Mouse (Mus musculus): Measurements from ENCODE around the gene 1600002K03Rik. TPM values are rescaled to one million over a fixed set of nuclear protein-coding genes. Genes with fewer than 3 reads are reported as not detected.

Gene 1600002K03Rik
- polyA plus RNA-seq, 1 experiment from 2014 or later, result 10.1 TPM

DNA sequence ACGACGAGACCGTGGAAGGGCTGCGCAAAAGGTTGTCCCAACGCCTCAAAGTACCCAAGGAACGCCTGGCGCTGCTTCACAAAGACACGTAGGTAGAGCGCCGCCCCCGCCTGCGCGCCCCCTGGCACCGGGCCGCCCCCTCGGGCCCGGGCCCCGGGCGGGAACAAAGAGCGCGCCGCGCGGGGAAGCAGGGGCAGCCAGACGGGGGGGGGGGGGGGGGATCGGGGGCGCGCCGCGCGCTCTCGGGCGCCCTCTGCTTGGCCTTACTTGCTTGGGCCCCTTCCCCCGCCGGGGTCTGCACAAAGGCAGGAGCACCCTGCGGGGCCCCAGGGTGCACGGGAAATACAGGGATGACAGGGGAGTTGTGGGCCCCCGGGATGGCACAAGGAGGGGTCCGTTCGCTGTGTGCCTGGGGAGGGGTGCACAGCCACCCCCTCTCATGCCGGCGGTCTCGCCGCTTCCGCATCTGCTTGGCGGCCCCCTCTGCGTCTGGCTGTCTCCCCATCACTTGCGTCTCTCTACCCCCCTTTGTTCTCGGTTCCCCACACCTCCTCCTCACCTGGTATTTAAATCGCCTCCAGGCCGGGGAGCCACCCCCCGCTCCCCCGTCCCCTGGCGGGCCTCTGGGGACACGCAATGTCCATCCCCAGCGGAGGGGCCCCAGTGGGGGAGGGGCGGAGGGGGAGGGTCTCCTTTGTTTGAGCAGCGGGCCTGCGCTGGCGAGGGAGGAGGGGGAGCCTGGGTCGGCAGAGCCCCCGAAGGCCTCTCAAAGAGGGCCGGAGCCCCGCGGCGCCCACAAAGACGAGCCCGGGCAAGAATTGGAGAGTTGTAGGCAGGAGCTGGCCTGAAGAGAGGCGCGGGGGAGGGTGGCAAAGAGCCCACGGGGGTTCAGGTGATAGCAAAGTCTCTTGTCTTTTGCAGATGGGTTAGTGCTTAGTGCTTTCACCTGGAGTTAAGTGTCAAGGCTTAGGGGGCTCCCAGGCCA is 22.2 kb upstream of the 1600002K03Rik start:
- peak overlapping the region; percentile 99 for H3K9ac ChIP-seq
- no peaks in the 10 kb centered on the region for H3K27me3 ChIP-seq
- peak overlapping the region; percentile 87 for H3K4me3 ChIP-seq
- H3K27ac ChIP-seq (replicated peaks), result peak overlapping the region; percentile 100
- no peaks in the 10 kb centered on the region for H3K9me3 ChIP-seq
- under 1% methylated on average over 49 of the region's 71 CpGs for WGBS
- peaks cover 57% of the 10 kb centered on the region for H3K4me1 ChIP-seq (replicated peaks)
- ATAC-seq (ENCODE audit: low FRiP score, low read depth), result no peak
- peaks cover 25% of the 10 kb centered on the region for H3K36me3 ChIP-seq
- peak overlapping the region; percentile 96 for H3K4me2 ChIP-seq

DNA sequence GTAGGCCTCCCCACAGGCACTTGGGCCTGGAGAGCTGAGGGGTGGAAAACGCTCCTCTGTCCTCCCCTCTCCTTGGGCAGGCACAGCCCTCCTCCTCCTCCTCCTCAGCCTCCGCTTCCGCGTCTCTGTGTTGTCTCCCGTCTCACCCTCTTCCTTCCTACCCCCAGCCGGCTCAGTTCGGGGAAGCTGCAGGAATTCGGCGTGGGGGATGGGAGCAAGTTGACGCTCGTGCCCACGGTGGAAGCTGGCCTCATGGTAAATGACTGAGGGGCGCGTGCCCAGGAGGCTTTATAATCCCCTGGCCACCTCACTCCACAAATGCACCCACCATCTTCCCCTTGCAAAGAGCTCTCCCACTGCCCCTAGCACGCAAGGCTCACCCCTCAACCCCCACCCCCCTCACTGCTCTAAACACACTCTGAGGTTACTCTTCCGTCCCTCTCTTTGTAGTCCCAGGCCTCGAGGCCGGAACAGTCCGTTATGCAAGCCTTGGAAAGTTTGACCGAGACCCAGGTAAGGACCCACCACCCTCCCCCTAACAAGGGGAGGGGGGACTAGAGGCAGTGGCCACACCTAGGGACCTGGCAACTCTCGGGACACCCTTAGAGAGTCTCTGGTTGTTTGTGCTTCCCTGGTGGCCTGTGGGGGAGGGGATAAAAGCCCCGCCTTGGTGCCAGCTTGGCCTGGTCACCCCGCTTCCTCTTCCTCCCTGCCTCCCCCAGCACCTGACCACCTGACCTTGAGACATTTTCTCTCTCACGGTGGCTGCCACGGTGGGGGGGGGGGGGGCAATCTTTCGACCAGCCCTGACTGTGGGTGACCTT is 21.3 kb upstream of the 1600002K03Rik start:
- Histone ChIP-seq H3K27me3 (no peaks in the 10 kb centered on the region), H3K4me3 (peak overlapping the region; percentile 87), H3K4me1 (replicated peaks) (peaks cover 53% of the 10 kb centered on the region), H3K9me3 (no peaks in the 10 kb centered on the region), H3K36me3 (peaks cover 34% of the 10 kb centered on the region), H3K27ac (replicated peaks) (peak overlapping the region; percentile 100), H3K4me2 (peak overlapping the region; percentile 96), H3K9ac (peak overlapping the region; percentile 99)
- under 1% methylated on average over 24 of the region's 26 CpGs for WGBS
- ATAC-seq (ENCODE audit: low FRiP score, low read depth), result no peak

DNA sequence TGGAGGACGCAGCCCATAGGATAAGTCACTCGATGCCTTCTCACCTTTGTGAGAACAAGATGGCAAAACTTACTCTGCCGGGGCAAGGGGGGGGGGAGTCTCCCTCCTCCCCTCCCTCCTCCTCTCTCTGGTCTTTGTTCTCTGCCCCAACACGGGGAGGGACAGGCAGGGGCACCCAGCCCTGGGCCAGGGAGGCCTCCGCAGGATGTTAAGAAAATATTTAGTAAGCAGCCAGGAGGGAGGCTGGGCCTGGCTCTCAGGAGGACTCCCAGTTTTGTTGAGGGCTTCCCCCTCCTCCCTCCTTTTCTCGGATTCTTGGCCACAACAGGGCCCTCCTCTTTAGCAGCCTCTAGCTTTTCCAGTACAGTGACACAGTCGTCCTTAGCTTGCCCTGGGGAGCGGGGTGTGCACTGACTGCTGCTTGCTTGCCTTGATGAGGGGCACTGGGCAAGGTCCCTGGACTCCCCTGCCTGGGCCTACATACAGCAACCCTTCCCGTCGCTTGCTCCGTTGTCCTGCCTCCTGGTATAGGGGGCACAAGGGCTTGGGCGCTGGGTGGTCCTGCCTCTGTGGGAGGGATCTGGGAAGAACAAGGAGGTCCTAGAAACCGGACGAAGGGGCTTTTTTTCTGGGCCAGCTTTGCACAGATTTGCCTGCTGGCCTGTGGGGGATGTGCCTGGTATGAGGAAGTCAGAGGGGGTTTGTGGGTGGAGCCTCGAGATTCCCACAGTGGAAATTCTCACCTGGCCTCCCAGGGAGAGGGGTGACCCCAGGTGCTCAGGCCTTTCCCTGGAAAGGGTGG is 20.5 kb upstream of the 1600002K03Rik start:
- Histone ChIP-seq H3K4me1 (replicated peaks) (peaks cover 62% of the 10 kb centered on the region), H3K9me3 (no peaks in the 10 kb centered on the region), H3K27me3 (no peaks in the 10 kb centered on the region), H3K4me2 (peak overlapping the region; percentile 96), H3K27ac (replicated peaks) (peak overlapping the region; percentile 100), H3K36me3 (peaks cover 43% of the 10 kb centered on the region), H3K9ac (peak overlapping the region; percentile 99), H3K4me3 (peak overlapping the region; percentile 87)
- no peak for ATAC-seq (ENCODE audit: low FRiP score, low read depth)
- WGBS, result 4% methylated on average over 15 of the region's 15 CpGs

- peak overlapping the region; percentile 96 for H3K4me2 ChIP-seq
- no peak for ATAC-seq (ENCODE audit: low FRiP score, low read depth)
- no peaks in the 10 kb centered on the region for H3K27me3 ChIP-seq
- H3K27ac ChIP-seq (replicated peaks), result peak overlapping the region; percentile 100
- peak overlapping the region; percentile 99 for H3K9ac ChIP-seq
- H3K36me3 ChIP-seq, result peaks cover 46% of the 10 kb centered on the region
- peaks cover 60% of the 10 kb centered on the region for H3K4me1 ChIP-seq (replicated peaks)
- peak overlapping the region; percentile 87 for H3K4me3 ChIP-seq
- no peaks in the 10 kb centered on the region for H3K9me3 ChIP-seq
- 34% methylated on average over 3 of the region's 3 CpGs for WGBS
Measured at GRCm38 (mm10) chr10:80152873-80153260, 19.9 kb upstream of the 1600002K03Rik start.

DNA sequence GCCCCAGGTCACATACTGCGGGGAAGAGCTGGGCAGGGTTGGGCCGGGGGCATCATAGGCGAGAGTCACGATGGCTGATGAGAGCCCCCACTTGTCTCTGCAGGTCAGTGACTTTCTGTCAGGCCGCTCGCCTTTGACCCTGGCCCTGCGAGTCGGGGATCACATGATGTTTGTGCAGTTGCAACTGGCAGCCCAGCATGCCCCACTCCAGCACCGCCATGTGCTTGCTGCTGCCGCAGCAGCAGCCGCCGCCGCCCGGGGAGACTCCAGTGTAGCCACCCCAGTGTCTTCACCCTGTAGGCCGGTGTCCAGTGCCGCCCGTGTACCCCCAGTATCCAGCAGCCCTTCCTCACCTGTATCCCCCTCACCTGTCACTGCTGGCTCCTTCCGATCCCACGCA is 19.0 kb upstream of the 1600002K03Rik start:
- peak overlapping the region; percentile 3; the same call in 1 of the 2 replicates for H3K4me3 ChIP-seq
- no peak for ATAC-seq (ENCODE audit: low FRiP score, low read depth)
- H3K9me3 ChIP-seq, result no peaks in the 10 kb centered on the region
- 0 out of 2 replicates have a peak overlapping the region, but pooled peaks have one; percentile 2 for H3K9ac ChIP-seq
- H3K4me2 ChIP-seq, result peak overlapping the region; percentile 96
- H3K27me3 ChIP-seq, result no peaks in the 10 kb centered on the region
- H3K27ac ChIP-seq (replicated peaks), result peak overlapping the region; percentile 100; the same call in 1 of the 2 replicates
- 84% methylated on average over 19 of the region's 19 CpGs for WGBS
- peaks cover 46% of the 10 kb centered on the region for H3K36me3 ChIP-seq
- peaks cover 65% of the 10 kb centered on the region for H3K4me1 ChIP-seq (replicated peaks)

GRCm38 (mm10) chr10:80154384-80154783 is 18.4 kb upstream of the 1600002K03Rik start:
- H3K4me2 ChIP-seq, result no peak overlapping the region; the same call in 1 of the 2 replicates
- no peak overlapping the region for H3K9ac ChIP-seq
- no peaks in the 10 kb centered on the region for H3K27me3 ChIP-seq
- H3K27ac ChIP-seq (replicated peaks), result peak overlapping the region; percentile 67; the same call in 1 of the 2 replicates
- ATAC-seq (ENCODE audit: low FRiP score, low read depth), result no peak
- no peak overlapping the region for H3K4me3 ChIP-seq
- peaks cover 46% of the 10 kb centered on the region for H3K36me3 ChIP-seq
- H3K9me3 ChIP-seq, result no peaks in the 10 kb centered on the region
- WGBS, result 89% methylated on average over 7 of the region's 7 CpGs
- peaks cover 72% of the 10 kb centered on the region for H3K4me1 ChIP-seq (replicated peaks)

- Histone ChIP-seq H3K9me3 (no peaks in the 10 kb centered on the region), H3K4me2 (peak overlapping the region; percentile 8; the same call in 1 of the 2 replicates), H3K36me3 (peaks cover 46% of the 10 kb centered on the region), H3K27ac (replicated peaks) (peak overlapping the region; percentile 67), H3K4me1 (replicated peaks) (peaks cover 78% of the 10 kb centered on the region), H3K4me3 (no peak overlapping the region), H3K27me3 (no peaks in the 10 kb centered on the region), H3K9ac (no peak overlapping the region)
- WGBS, result 45% methylated on average over 1 of the region's 1 CpGs
- no peak for ATAC-seq (ENCODE audit: low FRiP score, low read depth)
Measured at GRCm38 (mm10) chr10:80155277-80155676, 17.5 kb upstream of the 1600002K03Rik start.

DNA sequence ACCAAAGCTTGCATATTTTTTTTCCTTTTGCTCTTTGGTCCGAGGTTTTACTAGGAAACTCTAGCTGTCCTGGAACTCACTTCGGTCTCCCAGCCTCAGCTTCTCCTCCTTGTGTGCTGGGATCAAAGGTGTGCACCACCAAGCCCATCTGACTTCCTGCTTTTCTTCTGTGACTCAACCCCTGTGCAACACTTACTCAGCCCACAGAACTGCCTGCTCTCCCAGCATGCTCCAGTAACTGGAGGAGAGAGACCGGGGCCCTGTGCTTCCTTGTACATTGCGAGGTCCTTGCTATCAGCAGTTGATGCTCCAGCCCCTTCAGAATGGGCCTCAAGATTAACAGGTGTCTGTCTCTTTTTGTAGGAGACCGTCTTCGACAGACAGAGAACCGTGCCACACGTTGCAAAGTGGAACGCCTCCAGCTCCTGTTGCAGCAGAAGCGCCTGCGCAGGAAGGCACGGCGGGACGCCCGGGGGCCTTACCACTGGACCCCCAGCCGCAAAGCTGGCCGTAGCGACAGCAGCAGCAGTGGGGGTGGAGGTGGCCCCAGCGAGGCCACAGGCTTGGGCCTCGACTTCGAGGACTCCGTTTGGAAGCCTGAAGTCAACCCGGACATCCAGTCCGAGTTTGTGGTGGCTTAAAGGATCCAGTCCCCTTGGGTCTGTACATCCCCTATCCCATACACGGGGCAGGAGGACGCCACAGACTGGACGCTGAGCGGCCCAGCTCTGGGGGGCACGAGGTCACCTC is 16.6 kb upstream of the 1600002K03Rik start:
- no peak for ATAC-seq (ENCODE audit: low FRiP score, low read depth)
- H3K27ac ChIP-seq (replicated peaks), result peak overlapping the region; percentile 67
- peaks cover 86% of the 10 kb centered on the region for H3K4me1 ChIP-seq (replicated peaks)
- H3K36me3 ChIP-seq, result peaks cover 46% of the 10 kb centered on the region
- 84% methylated on average over 29 of the region's 29 CpGs for WGBS
- no peaks in the 10 kb centered on the region for H3K27me3 ChIP-seq
- no peaks in the 10 kb centered on the region for H3K9me3 ChIP-seq
- no peak overlapping the region for H3K9ac ChIP-seq
- no peak overlapping the region for H3K4me3 ChIP-seq
- H3K4me2 ChIP-seq, result no peak overlapping the region

DNA sequence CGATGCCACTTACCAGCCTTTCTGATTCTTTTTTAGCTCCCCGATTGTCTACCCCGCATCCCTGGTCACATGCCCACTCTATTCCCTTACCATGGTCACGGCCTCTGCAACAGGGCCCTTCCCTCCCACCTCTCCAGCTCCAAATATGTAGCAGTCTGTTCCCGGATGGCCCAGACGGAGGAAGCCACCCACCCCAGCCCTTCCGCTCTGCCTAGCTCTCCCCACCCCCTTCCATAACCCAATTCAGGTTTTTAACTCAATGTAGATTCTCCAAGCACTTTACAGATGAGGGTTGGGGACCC is 16.0 kb upstream of the 1600002K03Rik start:
- no peak overlapping the region for H3K9ac ChIP-seq
- no peak overlapping the region for H3K4me2 ChIP-seq
- H3K27me3 ChIP-seq, result no peaks in the 10 kb centered on the region
- H3K4me1 ChIP-seq (replicated peaks), result peaks cover 89% of the 10 kb centered on the region
- no peak for ATAC-seq (ENCODE audit: low FRiP score, low read depth)
- WGBS, result 54% methylated on average over 7 of the region's 7 CpGs
- peaks cover 46% of the 10 kb centered on the region for H3K36me3 ChIP-seq
- peak overlapping the region; percentile 67 for H3K27ac ChIP-seq (replicated peaks)
- no peaks in the 10 kb centered on the region for H3K9me3 ChIP-seq
- H3K4me3 ChIP-seq, result no peak overlapping the region

GRCm38 (mm10) chr10:80157141-80157929 is 15.4 kb upstream of the 1600002K03Rik start:
- WGBS, result 48% methylated on average over 15 of the region's 15 CpGs
- H3K27me3 ChIP-seq, result no peaks in the 10 kb centered on the region
- no peak overlapping the region for H3K4me3 ChIP-seq
- no peaks in the 10 kb centered on the region for H3K9me3 ChIP-seq
- peak overlapping the region; percentile 16; the same call in 1 of the 2 replicates for H3K9ac ChIP-seq
- H3K4me2 ChIP-seq, result no peak overlapping the region; the same call in 1 of the 2 replicates
- peaks cover 46% of the 10 kb centered on the region for H3K36me3 ChIP-seq
- H3K4me1 ChIP-seq (replicated peaks), result peaks cover 87% of the 10 kb centered on the region
- H3K27ac ChIP-seq (replicated peaks), result peak overlapping the region; percentile 78
- ATAC-seq (ENCODE audit: low FRiP score, low read depth), result no peak

Measured in hindbrain, embryonic 15.5 days (tissue).